12 mouse cellular contexts compared by ENCODE assay signal in genomic region chr12:109845602-109845906, GRCm38 (mm10).
DNase-seq lines count a peak whose midpoint lies in the region; ATAC-seq lines count a peak whose summit lies in the region.
"Had no signal": no experiment of that assay in that cellular context is flagged by ENCODE, and none has a peak within 500 bp of the region (broad histone marks: within the 10 kb centered on the region; RNA-seq: fewer than 3 reads in every experiment).

No protein-coding gene starts in this region.

- peaks cover 47% of the 10 kb centered on the region for H3K4me1 ChIP-seq in heart, embryonic 10.5 days
- H3K4me1 ChIP-seq in lung, embryonic 15.5 days = peaks cover 11% of the 10 kb centered on the region
- H3K4me1 ChIP-seq in embryonic facial prominence, embryonic 10.5 days = peaks cover 39% of the 10 kb centered on the region
- H3K4me1 ChIP-seq in limb, embryonic 10.5 days = peaks cover 36% of the 10 kb centered on the region

- H3K27me3 ChIP-seq in heart, embryonic 10.5 days (ENCODE audit: insufficient read depth, poor library complexity, severe bottlenecking) = no peaks in the 10 kb centered on the region
- H3K27me3 ChIP-seq in lung, embryonic 15.5 days = no peaks in the 10 kb centered on the region
- H3K27me3 ChIP-seq in embryonic facial prominence, embryonic 10.5 days (replicated peaks; ENCODE audit: low read depth, poor library complexity, severe bottlenecking) = no peaks in the 10 kb centered on the region; the same call in 1 of the 2 replicates
- H3K27me3 ChIP-seq in limb, embryonic 10.5 days (ENCODE audit: low read depth, poor library complexity, severe bottlenecking) = 0 out of 2 replicates have a peak, but pooled peaks cover 3% of the 10 kb centered on the region

- H3K9me3 ChIP-seq in heart, embryonic 10.5 days = no peaks in the 10 kb centered on the region
- H3K9me3 ChIP-seq in lung, embryonic 15.5 days = no peaks in the 10 kb centered on the region
- H3K9me3 ChIP-seq in embryonic facial prominence, embryonic 10.5 days = no peaks in the 10 kb centered on the region
- no peaks in the 10 kb centered on the region for H3K9me3 ChIP-seq in limb, embryonic 10.5 days (replicated peaks)

- H3K27ac ChIP-seq in heart, embryonic 10.5 days = peak overlapping the region; percentile 56; the same call in 1 of the 2 replicates
- H3K27ac ChIP-seq in lung, embryonic 15.5 days = 0 out of 2 replicates have a peak overlapping the region, but pooled peaks have one; percentile 37
- peak overlapping the region; percentile 61; the same call in 1 of the 2 replicates for H3K27ac ChIP-seq in embryonic facial prominence, embryonic 10.5 days (replicated peaks)
- peak overlapping the region; percentile 51 for H3K27ac ChIP-seq in limb, embryonic 10.5 days

- WGBS in heart, embryonic 10.5 days = 33% methylated on average over 5 of the region's 5 CpGs
- 47% methylated on average over 5 of the region's 5 CpGs for WGBS in lung, embryonic 15.5 days
- 41% methylated on average over 5 of the region's 5 CpGs for WGBS in embryonic facial prominence, embryonic 10.5 days
- 47% methylated on average over 5 of the region's 5 CpGs for WGBS in limb, embryonic 10.5 days

- H3K4me2 ChIP-seq in lung, embryonic 15.5 days = no peak overlapping the region

- H3K36me3 ChIP-seq in heart, embryonic 10.5 days = no peaks in the 10 kb centered on the region
- no peaks in the 10 kb centered on the region for H3K36me3 ChIP-seq in lung, embryonic 15.5 days
- H3K36me3 ChIP-seq in embryonic facial prominence, embryonic 10.5 days (replicated peaks) = no peaks in the 10 kb centered on the region
- H3K36me3 ChIP-seq in limb, embryonic 10.5 days = no peaks in the 10 kb centered on the region

- H3K9ac ChIP-seq in lung, embryonic 15.5 days = no peak overlapping the region

- ATAC-seq in lung, embryonic 15.5 days (ENCODE audit: borderline replicate concordance, extremely low read depth, low FRiP score, low TSS enrichment) = peak; percentile 54; the same call in 1 of the 2 replicates

- H3K4me3 ChIP-seq in heart, embryonic 10.5 days = no peak overlapping the region
- no peak overlapping the region for H3K4me3 ChIP-seq in lung, embryonic 15.5 days
- no peak overlapping the region for H3K4me3 ChIP-seq in embryonic facial prominence, embryonic 10.5 days
- no peak overlapping the region for H3K4me3 ChIP-seq in limb, embryonic 10.5 days

- no peak for DNase-seq in heart, embryonic 10.5 days (ENCODE audit: low spot score)
- DNase-seq in heart, adult 8-10 months (ENCODE audit: low spot score) = no peak
- no peak for DNase-seq in lung, adult 18-20 months
- DNase-seq in embryonic facial prominence, embryonic 10.5 days (ENCODE audit: low spot score) = no peak
- no peak for DNase-seq in limb, embryonic 10.5 days (ENCODE audit: low spot score)
- DNase-seq in ovary, postnatal 10 days (ENCODE audit: low spot score) = no peak
- no peak for DNase-seq in cerebellum, adult 8-10 months
- DNase-seq: cerebellum, adult 2 months; gastrocnemius, postnatal 14 days; kidney, adult 18-20 months; thymus, postnatal 36 days had no signal
